In the genomic region with DNA sequence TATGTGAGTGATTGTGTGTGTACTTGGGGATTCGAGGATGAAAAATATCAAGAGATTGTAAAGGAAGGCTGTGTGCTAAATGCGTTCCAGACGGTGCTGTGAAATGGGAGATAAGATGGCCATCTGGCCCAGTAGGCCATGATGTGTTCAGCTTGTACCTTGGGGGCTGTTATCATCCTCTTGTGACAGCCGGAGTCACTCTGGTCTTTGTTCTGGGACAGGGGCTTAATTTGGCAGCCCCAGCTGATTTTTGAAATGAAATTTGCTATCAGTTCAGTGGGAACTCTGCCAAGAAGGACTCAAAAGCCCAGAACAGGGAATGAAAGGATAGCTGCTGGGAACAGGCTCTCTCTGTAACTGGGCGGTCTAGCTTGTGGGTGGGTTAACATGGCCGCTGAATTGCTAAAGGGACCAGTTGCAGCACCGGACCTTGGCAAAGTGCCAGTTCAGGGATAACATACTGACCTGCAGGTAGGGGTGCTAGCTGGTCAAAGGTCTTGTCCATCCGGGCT, we compare ENCODE assay signal across 8 mouse cellular contexts.
DNase-seq lines count a peak whose midpoint lies in the region; ATAC-seq and TF ChIP-seq lines count a peak whose summit lies in the region.

No protein-coding gene starts in this region.

- H3K9ac ChIP-seq in liver, postnatal 0 days (replicated peaks) = no peak overlapping the region

- H3K4me1 ChIP-seq in kidney, adult 2 months (ENCODE audit: control insufficient read depth, insufficient read depth, low read length) = peaks cover 27% of the 10 kb centered on the region
- H3K4me1 ChIP-seq in liver, postnatal 0 days (ENCODE audit: insufficient read depth) = peaks cover 17% of the 10 kb centered on the region

- 41% methylated on average over 8 of the region's 8 CpGs for WGBS in kidney, adult 2 months
- WGBS in liver, postnatal 0 days (ENCODE audit: insufficient replicate concordance) = 44% methylated on average over 8 of the region's 8 CpGs

- 0 out of 2 replicates have a peak, but pooled peaks have one; percentile 12 for TF ChIP-seq EP300 in liver, postnatal 0 days (IDR thresholded peaks at IDR 0.05; ENCODE audit: low read depth)

- H3K27ac ChIP-seq in kidney, adult 2 months (ENCODE audit: insufficient read depth, low read depth, low read length) = peak overlapping the region; percentile 87
- peak overlapping the region; percentile 63 for H3K27ac ChIP-seq in liver, postnatal 0 days (ENCODE audit: low read depth)

- ATAC-seq in liver, postnatal 0 days = peak; percentile 90
- ATAC-seq in frontal cortex, adult (ENCODE audit: low TSS enrichment) = no peak

- no peaks in the 10 kb centered on the region for H3K27me3 ChIP-seq in kidney, adult 2 months (replicated peaks; ENCODE audit: control insufficient read depth, insufficient read depth, low read length)
- H3K27me3 ChIP-seq in liver, postnatal 0 days (ENCODE audit: insufficient read depth, low read length) = no peaks in the 10 kb centered on the region

- no peak for TF ChIP-seq CTCF in kidney, adult 2 months (conservative IDR thresholded peaks at IDR 0.05; ENCODE audit: insufficient read depth, insufficient read length, low read depth, low read length)
- TF ChIP-seq CTCF in liver, postnatal 0 days (IDR thresholded peaks at IDR 0.05; ENCODE audit: low read depth) = no peak

- no peaks in the 10 kb centered on the region for H3K36me3 ChIP-seq in kidney, adult 2 months (ENCODE audit: control insufficient read depth, insufficient read depth, low read length)
- H3K36me3 ChIP-seq in liver, postnatal 0 days (replicated peaks; ENCODE audit: insufficient read depth, low read length) = no peaks in the 10 kb centered on the region

- no peak overlapping the region for H3K4me3 ChIP-seq in kidney, adult 2 months (ENCODE audit: insufficient read depth, low read depth, low read length)
- no peak overlapping the region for H3K4me3 ChIP-seq in liver, postnatal 0 days (ENCODE audit: low read depth, low read length)

- no peak for TF ChIP-seq POLR2A in kidney, adult 2 months (IDR thresholded peaks at IDR 0.05; ENCODE audit: low read depth, low read length)

- no peak overlapping the region for H3K4me2 ChIP-seq in liver, postnatal 0 days (ENCODE audit: low read depth, low read length)

- no peaks in the 10 kb centered on the region for H3K9me3 ChIP-seq in liver, postnatal 0 days (ENCODE audit: low read length)

- peak; percentile 31 for DNase-seq in right cerebral cortex, postnatal 14 days
- no peak for DNase-seq in right cerebral cortex, postnatal 25 days
- peak; percentile 77 to 84 for DNase-seq in heart, adult 9 months (ENCODE audit: low spot score in 2 of 2)
- peak; percentile 90 for DNase-seq in kidney, adult 2 months
- peak; percentile 83 for DNase-seq in liver, postnatal 0 days
- DNase-seq in ovary, postnatal 14 days (ENCODE audit: low spot score) = no peak
- DNase-seq in adrenal gland, postnatal 4 days (ENCODE audit: low spot score in 2 of 2) = no peak

Comparison
In these comparisons a context has a peak if more than half of its experiments do, and no peak if none do; other contexts are left out.
1. DNase-seq: peak in right cerebral cortex, postnatal 14 days (single experiment), heart, adult 9 months (2 of 2), kidney, adult 2 months (single experiment) and liver, postnatal 0 days (single experiment); none in right cerebral cortex, postnatal 25 days (single experiment), ovary, postnatal 14 days (single experiment) and adrenal gland, postnatal 4 days (0 of 2).